Comparison of ENCODE assay signal across 8 mouse cellular contexts in the genomic region with DNA sequence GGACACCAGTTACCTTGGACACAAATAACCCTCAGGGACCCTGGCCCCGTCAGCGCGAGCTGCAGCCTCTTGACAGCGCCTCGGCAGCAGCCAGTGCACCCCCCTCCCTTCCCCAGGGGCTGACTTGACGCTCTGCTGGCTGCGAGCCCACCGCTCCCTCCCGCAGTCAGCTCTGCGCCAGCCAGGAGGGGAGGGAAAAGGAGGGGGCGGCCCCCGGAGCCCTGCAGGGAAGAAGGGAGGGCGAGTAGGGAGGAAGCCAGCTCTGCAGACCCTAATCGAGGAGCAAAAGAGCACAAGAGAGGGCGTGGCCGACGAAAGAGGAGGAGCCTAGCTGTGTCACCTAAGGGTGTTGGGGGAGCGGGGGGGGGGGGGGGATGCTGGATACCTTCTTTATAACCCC. TPM values are rescaled to one million over a fixed set of nuclear protein-coding genes. Genes with fewer than 3 reads are reported as not detected.
DNase-seq lines count a peak whose midpoint lies in the region; ATAC-seq lines count a peak whose summit lies in the region.

No protein-coding gene starts in this region.

- H3K4me2 ChIP-seq in intestine, embryonic 14.5 days (ENCODE audit: low read length), result peak overlapping the region; percentile 99
- H3K4me2 ChIP-seq in midbrain, embryonic 16.5 days (ENCODE audit: low read length), result peak overlapping the region; percentile 100

- H3K27me3 ChIP-seq in intestine, embryonic 14.5 days (replicated peaks; ENCODE audit: control insufficient read depth, insufficient read depth, low read length), result no peaks in the 10 kb centered on the region
- no peaks in the 10 kb centered on the region for H3K27me3 ChIP-seq in midbrain, embryonic 16.5 days (ENCODE audit: control insufficient read depth, insufficient read depth, low read depth, low read length)

- H3K27ac ChIP-seq in intestine, embryonic 14.5 days (ENCODE audit: low read depth), result peak overlapping the region; percentile 98
- H3K27ac ChIP-seq in midbrain, embryonic 16.5 days (ENCODE audit: low read length), result peak overlapping the region; percentile 98

- H3K9me3 ChIP-seq in intestine, embryonic 14.5 days (ENCODE audit: control insufficient read depth, low read length), result no peaks in the 10 kb centered on the region
- no peaks in the 10 kb centered on the region for H3K9me3 ChIP-seq in midbrain, embryonic 16.5 days (replicated peaks; ENCODE audit: control insufficient read depth, low read length, poor library complexity, severe bottlenecking)

- peak overlapping the region; percentile 21 for H3K4me3 ChIP-seq in intestine, embryonic 14.5 days (ENCODE audit: low read depth, low read length)
- H3K4me3 ChIP-seq in midbrain, embryonic 16.5 days (ENCODE audit: low read depth, low read length), result peak overlapping the region; percentile 11

- peak; percentile 29 for DNase-seq in kidney, adult 18-20 months
- DNase-seq in kidney, adult 11 months, result no peak
- peak; percentile 74 for DNase-seq in embryo, embryonic 10.5 days (ENCODE audit: low spot score)
- DNase-seq in gastrocnemius, postnatal 4 days (ENCODE audit: low spot score in 2 of 2), result peak; percentile 50 to 73
- DNase-seq in intestine, embryonic 14.5 days (ENCODE audit: low spot score), result peak; percentile 84
- DNase-seq in left cerebral cortex, postnatal 4 days, result peak; percentile 88
- DNase-seq in testis, postnatal 14 days (ENCODE audit: low spot score), result peak; percentile 81

- under 1% methylated on average over 17 of the region's 18 CpGs for WGBS in intestine, embryonic 14.5 days
- WGBS in midbrain, embryonic 16.5 days, result 1% methylated on average over 13 of the region's 18 CpGs

- H3K4me1 ChIP-seq in intestine, embryonic 14.5 days (replicated peaks; ENCODE audit: control insufficient read depth, insufficient read depth, low read length), result peaks cover 34% of the 10 kb centered on the region
- H3K4me1 ChIP-seq in midbrain, embryonic 16.5 days (ENCODE audit: control insufficient read depth, insufficient read depth, low read length), result peaks cover 40% of the 10 kb centered on the region

- intact Hi-C loops in left cerebral cortex, postnatal 4 days (cut with DNase I), result loop anchor here (10.0 kb wide), 1 partner anchor 223 kb away; a partner anchor contains a TSS

- ATAC-seq in intestine, embryonic 14.5 days (replicated peaks; ENCODE audit: low FRiP score, low TSS enrichment, low read depth), result peak; percentile 21
- ATAC-seq in midbrain, embryonic 16.5 days, result peak; percentile 29

- no peaks in the 10 kb centered on the region for H3K36me3 ChIP-seq in intestine, embryonic 14.5 days (ENCODE audit: control insufficient read depth, insufficient read depth, low read length)
- H3K36me3 ChIP-seq in midbrain, embryonic 16.5 days (ENCODE audit: control insufficient read depth, insufficient read depth, low read length), result no peaks in the 10 kb centered on the region

- H3K9ac ChIP-seq in intestine, embryonic 14.5 days (ENCODE audit: low read length), result 0 out of 2 replicates have a peak overlapping the region, but pooled peaks have one; percentile 25
- H3K9ac ChIP-seq in midbrain, embryonic 16.5 days (ENCODE audit: low read depth, low read length), result peak overlapping the region; percentile 39

RNA-seq across cellular contexts. Expression of a gene that starts 33.2 kb away (rescaled TPM):
- 10 to 100 TPM; 12.3 to 15.8 TPM for total RNA-seq in gastrocnemius, postnatal 4 days (2021)
- polyA plus RNA-seq in intestine, embryonic 14.5 days (2014; fragmentation: Nextera tagmentation; extraction: Ambion mirVana), result 5.9 and 7.3 TPM in 2 replicates
- 1 to 10 TPM; 3.7 to 3.8 TPM for total RNA-seq in left cerebral cortex, postnatal 4 days (2021)
- 1.9 and 2.2 TPM in 2 replicates for polyA plus RNA-seq in midbrain, embryonic 16.5 days (2015; fragmentation: Nextera tagmentation; extraction: Ambion mirVana)
